Mouse (Mus musculus) megakaryocyte, embryonic 14.5 days (primary cell): ENCODE measurements around the gene Alg2.

Experiments
- FLI1 ChIP-seq: IDR thresholded peaks from 2 replicates; pipeline ENCODE4 v1.6.1; 2012; ENCODE audit warnings: low read length, inconsistent platforms, mixed read lengths
- GATA1 ChIP-seq: IDR thresholded peaks from 3 replicates; pipeline ENCODE4 v1.6.1; 2012; ENCODE audit warnings: mixed read lengths, low read length, inconsistent platforms, borderline replicate concordance

GRCm38 (mm10) chr4:47427606-47428005 lies 46.5 kb downstream of the Alg2 start:
- TF ChIP-seq GATA1: no peak
- no peak for TF ChIP-seq FLI1
